Mouse (Mus musculus) hindbrain, embryonic 13.5 days (tissue): ENCODE measurements around the gene Dctpp1. TPM values are rescaled to one million over a fixed set of nuclear protein-coding genes. Genes with fewer than 3 reads are reported as not detected.

Experiments
- ATAC-seq: fragments of 200-750 bp; cut with Nextera tagmentation; 2 replicates; pipeline ENCODE4 v1.8.0; 2017; ENCODE audit warnings: moderate TSS enrichment; ENCODE audit not compliant: low FRiP score
- H3K27ac ChIP-seq: fragments of 300-500 bp; sonication (generic); 2 replicates; pipeline ENCODE4 v1.5.1; 2015; ENCODE audit warnings: inconsistent platforms, mild to moderate bottlenecking, moderate library complexity
- H3K27me3 ChIP-seq: fragments of 300-500 bp; sonication (generic); 2 replicates; pipeline ENCODE4 v1.6.1; 2015; ENCODE audit warnings: mild to moderate bottlenecking, inconsistent platforms
- H3K36me3 ChIP-seq: fragments of 300-500 bp; sonication (generic); 2 replicates; pipeline ENCODE4 v1.6.1; 2015; ENCODE audit warnings: mild to moderate bottlenecking, inconsistent platforms
- H3K4me1 ChIP-seq: fragments of 300-500 bp; sonication (generic); replicated peaks from 2 replicates; pipeline ENCODE4 v1.6.1; 2015; ENCODE audit warnings: inconsistent platforms
- H3K4me2 ChIP-seq: fragments of 300-500 bp; sonication (generic); 2 replicates; pipeline ENCODE4 v1.6.1; 2015; ENCODE audit warnings: inconsistent platforms, mild to moderate bottlenecking, moderate library complexity
- H3K4me3 ChIP-seq: fragments of 300-500 bp; sonication (generic); 2 replicates; pipeline ENCODE4 v1.5.1; 2015; ENCODE audit warnings: mild to moderate bottlenecking, inconsistent platforms
- H3K9ac ChIP-seq: fragments of 300-500 bp; sonication (generic); 2 replicates; pipeline ENCODE4 v1.6.1; 2015; ENCODE audit warnings: mild to moderate bottlenecking, inconsistent platforms
- H3K9me3 ChIP-seq: fragments of 300-500 bp; sonication (generic); 2 replicates; pipeline ENCODE4 v1.6.1; 2016; ENCODE audit warnings: inconsistent platforms
- WGBS: fragments of 180-500 bp; shearing (Covaris S2); methylation state at CpG from one replicate; pipeline ENCODE4 v1.1.7; 2015; 5-methylcytosine and 5-hydroxymethylcytosine counted together
- polyA plus RNA-seq: library from polyadenylated mRNA; unstranded; fragments of >200 nt; fragmentation: Nextera tagmentation; extraction: Ambion mirVana; gene quantifications from 2 replicates; pipeline ENCODE4 v1.2.1, GENCODE M21; 2015

Dctpp1 gene
- polyA plus RNA-seq, result 121 and 124 TPM in 2 replicates

DNA sequence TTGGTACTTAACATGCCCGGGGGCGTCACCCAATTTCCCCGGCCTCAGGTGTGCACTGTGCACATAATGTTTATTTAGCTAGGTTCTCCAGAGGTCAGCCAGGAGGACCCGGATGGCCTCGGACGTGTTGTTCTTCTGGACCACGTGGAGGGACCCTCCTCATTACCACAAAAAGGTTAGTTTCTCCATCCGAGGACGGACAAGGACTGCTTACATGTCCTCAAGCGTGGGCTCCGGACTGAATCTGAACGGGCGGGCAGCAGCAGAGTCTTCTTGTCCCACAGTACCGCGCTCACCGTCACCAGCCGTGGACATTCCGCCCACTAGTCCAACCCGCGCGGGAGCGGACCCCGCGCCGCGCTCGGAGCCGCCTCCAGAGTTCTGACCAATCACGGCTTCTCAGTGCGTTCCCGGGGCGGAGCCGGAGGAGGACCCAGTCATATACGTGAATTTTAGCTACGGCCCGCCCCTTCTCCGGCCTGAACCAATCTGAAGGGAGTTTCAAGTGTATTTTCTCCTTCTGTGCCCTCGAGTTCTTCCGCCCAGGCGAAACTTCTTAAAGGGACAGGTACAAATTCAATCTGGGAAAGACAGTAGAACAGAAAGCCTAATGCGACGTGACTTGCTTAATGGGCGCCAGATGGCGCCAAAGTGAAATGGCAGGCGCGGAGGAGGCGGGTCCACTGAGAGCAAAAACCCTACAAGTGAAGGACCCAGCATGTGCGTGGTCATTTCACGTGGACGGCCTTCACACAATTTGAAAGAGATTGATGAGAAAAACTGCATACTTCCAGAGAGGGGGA, at the start of gene Dctpp1:
Gene Dctpp1, minus strand, starts transcription at position 401 of the 803 bp plus-strand sequence.
- peak within 1 kb of the TSS; percentile 55; the same call in 1 of the 2 replicates for H3K27ac ChIP-seq
- H3K9me3 ChIP-seq, result no peaks in the 10 kb centered on the region
- peaks cover 18% of the 10 kb centered on the region for H3K4me1 ChIP-seq
- H3K4me3 ChIP-seq, result peak within 1 kb of the TSS; percentile 65
- H3K27me3 ChIP-seq, result no peaks in the 10 kb centered on the region
- WGBS, result under 1% methylated on average over 50 of the region's 50 CpGs
- peak within 1 kb of the TSS; percentile 87 for H3K4me2 ChIP-seq
- peak within 1 kb of the TSS; percentile 84 for H3K9ac ChIP-seq
- peaks cover 10% of the 10 kb centered on the region for H3K36me3 ChIP-seq
- ATAC-seq, result peak; percentile 98

DNA sequence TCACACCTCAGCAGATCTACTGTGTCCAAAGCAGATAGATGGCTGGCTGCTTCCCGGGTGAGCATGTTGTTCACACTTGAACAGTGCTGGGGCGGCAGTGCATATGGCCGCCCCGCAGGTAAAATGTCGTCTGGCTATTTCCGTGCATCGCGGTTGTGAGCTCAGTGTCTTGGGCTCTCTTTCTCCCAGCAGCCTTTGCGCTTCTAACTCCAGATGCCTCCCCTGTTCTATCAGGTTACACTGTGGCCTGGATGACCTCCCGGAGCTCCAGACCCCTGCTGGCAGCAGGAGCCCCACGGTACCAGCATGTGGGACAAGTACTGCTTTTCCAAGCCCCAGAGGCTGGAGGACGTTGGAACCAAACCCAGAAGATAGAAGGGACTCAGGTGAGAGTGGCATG, 49.4 kb upstream of the Dctpp1 start:
- no peaks in the 10 kb centered on the region for H3K36me3 ChIP-seq
- no peak overlapping the region for H3K4me3 ChIP-seq
- H3K27me3 ChIP-seq, result no peaks in the 10 kb centered on the region
- H3K4me1 ChIP-seq, result no peaks in the 10 kb centered on the region
- WGBS, result 73% methylated on average over 12 of the region's 12 CpGs
- ATAC-seq, result no peak
- no peaks in the 10 kb centered on the region for H3K9me3 ChIP-seq
- no peak overlapping the region for H3K4me2 ChIP-seq
- H3K27ac ChIP-seq, result no peak overlapping the region
- 0 out of 2 replicates have a peak overlapping the region, but pooled peaks have one; percentile 24 for H3K9ac ChIP-seq

DNA sequence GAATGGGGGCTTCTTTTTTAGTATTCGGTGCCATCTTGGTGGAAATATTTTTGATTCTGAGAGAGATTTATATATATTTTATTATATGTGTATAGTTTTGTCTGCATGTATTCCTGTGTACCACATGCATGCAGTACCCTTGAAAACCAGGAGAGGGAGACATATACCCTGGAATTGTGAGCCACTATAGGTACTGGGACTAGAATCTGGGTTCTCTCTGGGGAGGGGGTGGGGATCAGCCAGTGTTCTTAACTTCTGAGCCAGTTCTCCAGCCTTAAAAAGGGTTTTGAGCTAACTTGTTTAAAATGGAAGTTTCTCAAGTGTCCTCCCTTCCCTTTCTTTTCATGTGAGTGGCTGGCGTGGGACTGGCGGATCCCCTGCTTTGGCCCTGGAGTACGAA, 48.4 kb upstream of the Dctpp1 start:
- H3K36me3 ChIP-seq, result no peaks in the 10 kb centered on the region
- H3K4me2 ChIP-seq, result no peak overlapping the region
- 73% methylated on average over 4 of the region's 4 CpGs for WGBS
- H3K4me3 ChIP-seq, result no peak overlapping the region
- H3K4me1 ChIP-seq, result no peaks in the 10 kb centered on the region
- H3K27me3 ChIP-seq, result no peaks in the 10 kb centered on the region
- no peak overlapping the region for H3K27ac ChIP-seq
- no peaks in the 10 kb centered on the region for H3K9me3 ChIP-seq
- H3K9ac ChIP-seq, result no peak overlapping the region
- ATAC-seq, result no peak

DNA sequence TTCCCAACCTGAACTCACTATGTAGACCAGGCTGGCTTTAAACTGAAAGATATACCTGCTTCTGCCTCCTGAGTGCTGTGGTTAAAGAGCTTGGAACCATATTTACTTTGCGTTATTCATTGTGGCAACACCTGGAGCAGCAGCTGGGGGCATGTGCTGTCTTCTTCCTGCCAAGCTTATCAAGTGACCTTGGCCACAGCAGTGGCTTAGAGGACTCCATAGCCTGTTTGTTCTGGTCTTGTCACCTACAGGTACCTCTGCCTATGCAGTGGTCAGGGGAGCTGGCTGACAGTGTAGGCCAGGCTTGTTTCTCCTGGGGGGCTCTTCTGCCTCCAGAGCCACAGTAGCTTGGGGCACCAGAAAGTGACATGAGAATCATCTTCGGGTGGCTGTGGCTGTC, 47.9 kb upstream of the Dctpp1 start:
- 80% methylated on average over 2 of the region's 2 CpGs for WGBS
- no peaks in the 10 kb centered on the region for H3K27me3 ChIP-seq
- no peak overlapping the region for H3K4me2 ChIP-seq
- no peaks in the 10 kb centered on the region for H3K9me3 ChIP-seq
- no peak overlapping the region for H3K9ac ChIP-seq
- H3K4me3 ChIP-seq, result no peak overlapping the region
- no peaks in the 10 kb centered on the region for H3K4me1 ChIP-seq
- H3K36me3 ChIP-seq, result no peaks in the 10 kb centered on the region
- no peak for ATAC-seq
- no peak overlapping the region for H3K27ac ChIP-seq

DNA sequence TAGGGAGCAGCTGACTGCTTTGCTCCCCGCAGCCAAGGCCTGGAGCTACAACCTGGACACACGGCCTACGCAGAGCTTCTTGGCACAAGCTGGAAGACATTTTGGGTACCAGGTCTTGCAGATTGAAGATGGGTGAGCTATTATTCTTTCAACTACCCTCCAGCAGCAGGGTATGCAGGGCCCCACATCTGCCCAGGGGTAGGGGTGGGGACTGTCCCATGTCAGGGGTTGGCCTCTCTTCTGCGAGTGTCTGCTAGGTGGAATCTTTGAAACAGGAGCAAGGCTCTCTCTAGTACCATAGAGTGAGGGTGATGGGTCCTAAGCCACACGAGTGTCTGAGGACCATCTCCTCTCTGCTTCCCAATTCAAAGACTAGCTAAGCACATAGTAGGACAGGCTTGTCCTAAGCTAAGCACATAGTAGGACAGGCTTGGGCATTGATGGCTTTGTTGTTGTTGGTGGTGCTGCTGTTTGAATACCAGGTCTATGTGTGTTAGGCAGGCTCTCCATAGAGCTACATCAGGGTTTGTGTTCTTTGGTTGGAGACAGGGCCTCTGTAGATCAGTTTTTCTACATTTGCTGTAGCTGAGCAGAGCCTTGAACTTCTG, 37.2 kb upstream of the Dctpp1 start:
- no peaks in the 10 kb centered on the region for H3K4me1 ChIP-seq
- H3K27ac ChIP-seq, result no peak overlapping the region
- no peak overlapping the region for H3K4me2 ChIP-seq
- H3K4me3 ChIP-seq, result no peak overlapping the region
- 91% methylated on average over 5 of the region's 5 CpGs for WGBS
- no peaks in the 10 kb centered on the region for H3K36me3 ChIP-seq
- no peak for ATAC-seq
- H3K9me3 ChIP-seq, result no peaks in the 10 kb centered on the region
- H3K9ac ChIP-seq, result no peak overlapping the region
- H3K27me3 ChIP-seq, result no peaks in the 10 kb centered on the region

DNA sequence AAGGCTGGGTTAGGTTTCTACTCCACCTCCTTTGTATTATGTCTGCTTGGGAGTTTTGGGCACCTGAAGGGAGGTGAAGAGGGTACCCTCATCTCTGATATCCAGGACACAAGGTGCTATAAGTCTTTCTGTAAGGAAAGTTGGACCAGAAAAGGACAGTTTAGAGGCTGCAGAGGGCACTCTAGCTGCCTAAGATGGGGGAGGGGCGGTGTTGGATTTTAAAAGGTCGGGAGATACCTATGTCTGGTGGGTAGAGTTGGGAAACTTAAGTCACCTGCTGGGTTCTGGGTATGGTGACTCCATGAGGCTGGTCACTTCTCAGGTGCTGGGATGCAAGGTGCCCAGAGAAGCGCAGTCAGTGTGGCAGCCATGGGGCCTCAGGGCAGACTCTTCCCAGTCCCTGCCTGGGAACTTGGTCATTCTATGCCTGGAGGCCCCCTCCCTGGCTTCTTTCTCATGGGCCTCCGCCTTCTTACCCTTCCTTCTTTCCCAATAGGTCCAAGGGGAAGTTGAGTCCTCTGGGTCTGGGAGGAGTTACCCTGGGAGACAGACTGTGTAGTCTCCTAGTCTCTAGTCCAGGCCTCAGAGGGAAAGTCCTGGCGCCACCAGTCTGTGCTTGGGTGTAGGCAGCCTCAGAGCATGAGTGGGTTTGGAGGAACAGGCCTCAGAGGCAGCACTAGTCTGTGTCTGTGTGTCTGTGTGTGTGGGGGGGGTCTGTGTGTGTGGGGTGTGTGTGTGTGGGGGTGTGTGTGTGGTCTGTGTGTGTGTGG, 36.5 kb upstream of the Dctpp1 start:
- no peaks in the 10 kb centered on the region for H3K9me3 ChIP-seq
- H3K27me3 ChIP-seq, result no peaks in the 10 kb centered on the region
- no peaks in the 10 kb centered on the region for H3K36me3 ChIP-seq
- WGBS, result 85% methylated on average over 5 of the region's 5 CpGs
- H3K4me3 ChIP-seq, result no peak overlapping the region
- no peak overlapping the region for H3K27ac ChIP-seq
- H3K4me2 ChIP-seq, result no peak overlapping the region
- no peak for ATAC-seq
- no peaks in the 10 kb centered on the region for H3K4me1 ChIP-seq
- H3K9ac ChIP-seq, result no peak overlapping the region

DNA sequence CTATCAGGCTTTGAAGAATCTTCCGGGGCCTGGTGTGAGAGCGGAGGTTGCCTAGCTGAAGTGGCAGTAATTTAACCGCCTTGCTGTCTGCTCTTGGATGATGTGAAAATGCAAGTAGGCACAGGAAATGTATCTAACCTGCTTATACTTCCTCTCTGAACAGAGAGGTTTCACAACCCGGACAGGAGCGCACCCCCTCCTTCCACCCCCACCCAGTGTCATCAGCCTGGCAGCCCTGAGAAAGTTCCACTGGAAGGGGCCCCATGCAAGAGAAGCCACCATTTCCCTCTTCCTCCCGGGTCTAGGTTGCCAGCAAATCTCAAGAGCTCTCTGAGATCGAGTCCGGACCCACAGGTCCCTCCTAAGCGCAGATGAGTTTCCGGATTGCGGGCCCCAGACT, 35.6 kb upstream of the Dctpp1 start, which contains the start of gene Itgal:
Gene Itgal, plus strand, starts transcription at position 163 of the 400 bp plus-strand sequence.
- Histone ChIP-seq H3K27ac (no peak within 1 kb of the TSS), H3K4me3 (no peak within 1 kb of the TSS), H3K4me1 (no peaks in the 10 kb centered on the region), H3K4me2 (no peak within 1 kb of the TSS), H3K27me3 (no peaks in the 10 kb centered on the region), H3K9me3 (no peaks in the 10 kb centered on the region), H3K36me3 (no peaks in the 10 kb centered on the region), H3K9ac (no peak within 1 kb of the TSS)
- no peak for ATAC-seq
- 86% methylated on average over 11 of the region's 11 CpGs for WGBS

DNA sequence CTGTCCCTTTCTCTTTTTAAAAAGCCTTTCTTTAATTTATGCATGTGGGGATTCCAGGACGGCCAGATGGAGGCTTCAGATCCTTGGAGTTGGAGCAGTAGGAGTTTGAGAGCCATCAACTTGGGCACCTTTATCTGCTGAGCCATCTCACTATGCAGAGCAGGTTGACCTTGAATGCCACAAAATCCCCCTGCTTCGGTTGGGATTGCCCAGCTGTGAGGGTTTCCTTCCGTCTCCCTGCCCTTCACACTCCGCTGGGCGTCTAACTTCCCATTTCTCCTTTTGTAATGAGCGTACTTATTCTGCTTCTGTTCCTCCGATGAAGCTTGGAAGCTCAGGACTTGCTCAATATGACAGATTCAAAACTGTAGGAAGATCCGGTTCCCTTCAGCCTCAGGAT, 29.6 kb upstream of the Dctpp1 start:
- no peak for ATAC-seq
- Histone ChIP-seq H3K27me3 (no peaks in the 10 kb centered on the region), H3K9me3 (peaks cover 16% of the 10 kb centered on the region), H3K9ac (no peak overlapping the region), H3K27ac (no peak overlapping the region), H3K4me1 (no peaks in the 10 kb centered on the region), H3K36me3 (no peaks in the 10 kb centered on the region), H3K4me2 (no peak overlapping the region), H3K4me3 (no peak overlapping the region)
- 64% methylated on average over 8 of the region's 8 CpGs for WGBS

DNA sequence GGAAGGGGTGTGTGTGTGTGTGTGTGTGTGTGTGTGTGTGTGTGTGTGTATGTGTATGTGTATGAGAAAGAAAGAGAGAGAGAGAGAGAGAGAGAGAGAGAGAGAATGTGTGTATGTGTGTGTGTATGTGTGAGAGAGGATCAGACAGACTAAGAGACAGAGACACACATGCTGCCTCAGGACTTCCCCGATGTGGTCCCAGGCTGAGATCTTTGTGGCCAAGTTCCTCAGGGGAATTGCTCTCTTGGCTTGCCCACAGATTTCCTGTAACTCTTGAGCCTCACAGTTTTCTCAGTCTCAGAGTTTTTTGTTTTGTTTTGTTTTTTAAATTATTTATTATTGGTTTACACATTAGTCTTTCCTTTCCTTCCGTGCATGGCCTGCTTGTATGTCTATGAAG, 28.8 kb upstream of the Dctpp1 start:
- H3K4me3 ChIP-seq, result no peak overlapping the region
- no peak for ATAC-seq
- WGBS, result 89% methylated on average over 2 of the region's 2 CpGs
- H3K4me2 ChIP-seq, result no peak overlapping the region
- no peak overlapping the region for H3K9ac ChIP-seq
- H3K36me3 ChIP-seq, result no peaks in the 10 kb centered on the region
- no peak overlapping the region for H3K27ac ChIP-seq
- no peaks in the 10 kb centered on the region for H3K27me3 ChIP-seq
- peaks cover 16% of the 10 kb centered on the region for H3K9me3 ChIP-seq
- H3K4me1 ChIP-seq, result no peaks in the 10 kb centered on the region

DNA sequence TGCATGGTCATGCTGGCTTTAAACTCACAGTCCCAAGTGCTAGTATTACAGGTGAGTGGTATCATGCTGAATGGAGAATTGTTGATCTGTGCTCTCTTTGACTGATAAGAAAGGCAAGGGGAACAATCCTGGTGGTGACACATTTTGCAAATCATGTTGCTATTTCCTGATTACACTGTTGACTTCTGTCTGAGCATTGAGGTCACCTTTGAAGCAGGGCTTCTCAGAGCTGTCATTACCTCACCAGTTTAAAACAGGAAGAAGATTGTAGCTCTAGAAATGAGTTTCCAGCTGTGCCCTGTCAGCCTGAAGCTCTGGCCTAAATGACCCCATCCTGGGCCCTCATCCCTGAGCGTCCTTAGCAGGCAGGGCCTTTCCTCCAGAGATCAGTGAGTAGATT, 27.4 kb upstream of the Dctpp1 start:
- Histone ChIP-seq H3K36me3 (no peaks in the 10 kb centered on the region), H3K4me3 (no peak overlapping the region), H3K27me3 (no peaks in the 10 kb centered on the region), H3K4me2 (no peak overlapping the region), H3K9ac (no peak overlapping the region), H3K4me1 (no peaks in the 10 kb centered on the region), H3K9me3 (peaks cover 16% of the 10 kb centered on the region), H3K27ac (no peak overlapping the region)
- WGBS, result 78% methylated on average over 1 of the region's 1 CpGs
- ATAC-seq, result no peak

DNA sequence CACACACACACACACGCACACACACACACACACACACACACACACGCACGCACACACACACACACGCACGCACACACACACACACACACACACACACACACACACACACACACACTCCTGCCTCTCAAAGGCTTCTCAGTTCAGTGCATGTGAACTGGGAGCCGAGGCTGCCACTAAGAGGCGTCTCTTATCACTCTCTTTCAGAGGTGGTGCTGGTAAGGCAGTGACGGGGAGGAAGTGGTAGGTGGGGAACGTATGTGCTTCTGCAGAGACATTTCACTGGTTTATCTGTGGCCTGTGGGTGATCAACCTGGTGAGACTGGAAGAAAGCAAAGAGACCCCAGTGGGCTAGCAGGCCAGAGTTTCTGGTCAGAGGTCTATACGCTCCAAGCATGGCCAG, 24.6 kb upstream of the Dctpp1 start:
- no peak for ATAC-seq
- Histone ChIP-seq H3K4me3 (no peak overlapping the region), H3K9me3 (peaks cover 16% of the 10 kb centered on the region), H3K9ac (no peak overlapping the region), H3K36me3 (no peaks in the 10 kb centered on the region), H3K27ac (no peak overlapping the region), H3K27me3 (no peaks in the 10 kb centered on the region), H3K4me1 (no peaks in the 10 kb centered on the region), H3K4me2 (no peak overlapping the region)
- WGBS, result 87% methylated on average over 5 of the region's 10 CpGs

DNA sequence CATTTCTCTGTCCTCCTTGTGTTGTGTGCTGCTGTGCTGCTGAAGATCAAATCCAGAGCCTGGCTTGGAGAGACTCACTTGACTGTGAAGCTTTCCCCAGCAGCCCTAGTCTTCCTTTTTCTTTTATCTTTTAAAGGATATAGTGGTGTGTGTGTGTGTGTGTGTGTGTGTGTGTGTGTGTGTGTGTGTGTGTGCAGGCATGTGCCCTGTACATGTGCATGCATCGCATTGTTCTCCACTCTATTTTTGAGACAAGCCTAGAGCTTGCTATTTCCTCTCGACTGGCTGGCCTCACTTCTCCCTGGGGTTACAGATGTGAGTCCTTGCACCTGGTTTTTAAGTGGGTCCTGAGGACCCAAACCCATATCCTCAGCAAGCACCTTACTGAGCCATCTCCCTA, 21.7 kb upstream of the Dctpp1 start:
- H3K9ac ChIP-seq, result no peak overlapping the region
- no peaks in the 10 kb centered on the region for H3K36me3 ChIP-seq
- no peaks in the 10 kb centered on the region for H3K27me3 ChIP-seq
- H3K27ac ChIP-seq, result no peak overlapping the region
- H3K9me3 ChIP-seq, result peaks cover 6% of the 10 kb centered on the region; the same call in 1 of the 2 replicates
- no peak overlapping the region for H3K4me2 ChIP-seq
- H3K4me1 ChIP-seq, result no peaks in the 10 kb centered on the region
- ATAC-seq, result no peak
- no peak overlapping the region for H3K4me3 ChIP-seq
- WGBS, result 95% methylated on average over 2 of the region's 2 CpGs
